Mouse (Mus musculus): ENCODE measurements around the gene Cblb.

- TF ChIP-seq CTCF (IDR thresholded peaks at IDR 0.05; ENCODE audit: low read depth), result no peak
- no peak for TF ChIP-seq EP300 (IDR thresholded peaks at IDR 0.05; ENCODE audit: low read depth)
Measured at GRCm38 (mm10) chr16:52060100-52060719, 29.2 kb downstream of the Cblb start.

Measured in liver, postnatal 0 days (tissue).